Mouse (Mus musculus) heart, embryonic 15.5 days (tissue): Measurements from ENCODE around the gene Adamts18. TPM values are rescaled to one million over a fixed set of nuclear protein-coding genes. Genes with fewer than 3 reads are reported as not detected.

ENCODE experiments used
- ATAC-seq: fragments of 200-750 bp; cut with Nextera tagmentation; replicated peaks from 2 replicates; pipeline ENCODE4 v1.8.0; 2017; ENCODE audit warnings: low read depth, moderate TSS enrichment; ENCODE audit not compliant: insufficient number of reproducible peaks, insufficient read depth, low FRiP score
- H3K27ac ChIP-seq: fragments of 300-500 bp; sonication (generic); 2 replicates; pipeline ENCODE4 v1.5.1; 2015; ENCODE audit warnings: mild to moderate bottlenecking, inconsistent platforms
- H3K27me3 ChIP-seq: fragments of 300-500 bp; sonication (generic); 2 replicates; pipeline ENCODE4 v1.6.1; 2015; ENCODE audit warnings: inconsistent platforms
- H3K36me3 ChIP-seq: fragments of 300-500 bp; sonication (generic); 2 replicates; pipeline ENCODE4 v1.6.1; 2015; ENCODE audit warnings: mild to moderate bottlenecking, inconsistent platforms
- H3K4me1 ChIP-seq: fragments of 300-500 bp; sonication (generic); replicated peaks from 2 replicates; pipeline ENCODE4 v1.6.1; 2015; ENCODE audit warnings: inconsistent platforms
- H3K4me2 ChIP-seq: fragments of 300-500 bp; sonication (generic); 2 replicates; pipeline ENCODE4 v1.6.1; 2015; ENCODE audit warnings: inconsistent platforms, mild to moderate bottlenecking, moderate library complexity
- H3K4me3 ChIP-seq: fragments of 300-500 bp; sonication (generic); 2 replicates; pipeline ENCODE4 v1.5.1; 2015; ENCODE audit warnings: mild to moderate bottlenecking, inconsistent platforms
- H3K9ac ChIP-seq: fragments of 300-500 bp; sonication (generic); 2 replicates; pipeline ENCODE4 v1.6.1; 2015; ENCODE audit warnings: mild to moderate bottlenecking, inconsistent platforms
- H3K9me3 ChIP-seq: fragments of 300-500 bp; sonication (generic); replicated peaks from 2 replicates; pipeline ENCODE4 v1.6.1; 2016; ENCODE audit warnings: inconsistent platforms
- WGBS: fragments of 180-500 bp; shearing (Covaris S2); methylation state at CpG from one replicate; pipeline ENCODE4 v1.1.7; 2015; ENCODE audit warnings: mixed read lengths; 5-methylcytosine and 5-hydroxymethylcytosine counted together
- polyA plus RNA-seq: library from polyadenylated mRNA; unstranded; fragments of >200 nt; fragmentation: Nextera tagmentation; extraction: Ambion mirVana; gene quantifications from 2 replicates; pipeline ENCODE4 v1.2.1, GENCODE M21; 2015

Adamts18 gene
- polyA plus RNA-seq, 1 experiment from 2014 or later = 0.88 TPM

GRCm38 (mm10) chr8:113656154-113656553 is 192.4 kb downstream of the Adamts18 start:
- Histone ChIP-seq H3K4me1 (no peaks in the 10 kb centered on the region), H3K27me3 (no peaks in the 10 kb centered on the region), H3K27ac (no peak overlapping the region), H3K9ac (no peak overlapping the region), H3K36me3 (no peaks in the 10 kb centered on the region), H3K4me3 (no peak overlapping the region), H3K9me3 (no peaks in the 10 kb centered on the region), H3K4me2 (no peak overlapping the region)
- 86% methylated on average over 5 of the region's 5 CpGs for WGBS
- no peak for ATAC-seq

GRCm38 (mm10) chr8:113653151-113653550 is 195.4 kb downstream of the Adamts18 start:
- Histone ChIP-seq H3K27ac (no peak overlapping the region), H3K4me1 (no peaks in the 10 kb centered on the region), H3K4me3 (no peak overlapping the region), H3K4me2 (no peak overlapping the region), H3K27me3 (no peaks in the 10 kb centered on the region), H3K9ac (no peak overlapping the region), H3K36me3 (no peaks in the 10 kb centered on the region), H3K9me3 (no peaks in the 10 kb centered on the region)
- no peak for ATAC-seq
- 49% methylated on average over 4 of the region's 4 CpGs for WGBS

GRCm38 (mm10) chr8:113652450-113652849 is 196.1 kb downstream of the Adamts18 start:
- Histone ChIP-seq H3K36me3 (no peaks in the 10 kb centered on the region), H3K9me3 (no peaks in the 10 kb centered on the region), H3K4me1 (no peaks in the 10 kb centered on the region), H3K27ac (no peak overlapping the region), H3K27me3 (no peaks in the 10 kb centered on the region), H3K9ac (no peak overlapping the region), H3K4me2 (no peak overlapping the region), H3K4me3 (no peak overlapping the region)
- no peak for ATAC-seq
- WGBS = 74% methylated on average over 11 of the region's 12 CpGs

Other genes with a start within 250 kb of the Adamts18 start
- gene Mon1b, start 213.2 kb downstream of the Adamts18 start, polyA plus RNA-seq = 3.9 and 5.5 TPM in 2 replicates
- gene Syce1l, start 205.5 kb downstream of the Adamts18 start, polyA plus RNA-seq = 0.19 TPM in 1 of 2 replicates, not detected in the other